Mouse (Mus musculus) spleen, adult 12 weeks (tissue): Measurements from ENCODE around the gene Ccdc92.

Experiments
- DNase-seq: peaks from one replicate; pipeline ENCODE4 v3.0.0; 2022; ENCODE audit warnings: low spot score

The Ccdc92 gene

GRCm38 (mm10) chr5:124862013-124862866 is at the start of gene Ccdc92, which contains the start of gene Zfp664:
Ccdc92 (minus strand) TSS chr5:124862424.
Zfp664 (plus strand) TSS chr5:124862691.
- DNase-seq: peak; percentile 93

GRCm38 (mm10) chr5:124908860-124909259 is 46.6 kb upstream of the Ccdc92 start:
- peak; percentile 40 for DNase-seq

- DNase-seq: no peak
Observed at GRCm38 (mm10) chr5:124906890-124907289, 44.7 kb upstream of the Ccdc92 start.

GRCm38 (mm10) chr5:124903852-124904251 is 41.6 kb upstream of the Ccdc92 start:
- no peak for DNase-seq

GRCm38 (mm10) chr5:124902195-124902594 is 40.0 kb upstream of the Ccdc92 start:
- DNase-seq: no peak

GRCm38 (mm10) chr5:124901675-124902074 is 39.5 kb upstream of the Ccdc92 start:
- DNase-seq: no peak

- DNase-seq: no peak
Observed at GRCm38 (mm10) chr5:124900738-124901490, 38.7 kb upstream of the Ccdc92 start.

GRCm38 (mm10) chr5:124899945-124900631 is 37.9 kb upstream of the Ccdc92 start:
- peak; percentile 61 for DNase-seq

- DNase-seq: no peak
Observed at GRCm38 (mm10) chr5:124896135-124896534, 33.9 kb upstream of the Ccdc92 start.

GRCm38 (mm10) chr5:124891921-124892370 is 29.7 kb upstream of the Ccdc92 start:
- DNase-seq: no peak

- no peak for DNase-seq
Observed at GRCm38 (mm10) chr5:124888661-124889060, 26.4 kb upstream of the Ccdc92 start.

GRCm38 (mm10) chr5:124883877-124884276 is 21.7 kb upstream of the Ccdc92 start:
- DNase-seq: no peak

GRCm38 (mm10) chr5:124879801-124880200 is 17.6 kb upstream of the Ccdc92 start:
- DNase-seq: no peak

GRCm38 (mm10) chr5:124879251-124879650 is 17.0 kb upstream of the Ccdc92 start:
- DNase-seq: no peak

GRCm38 (mm10) chr5:124873890-124874601 is 11.8 kb upstream of the Ccdc92 start:
- DNase-seq: no peak

- no peak for DNase-seq
Observed at GRCm38 (mm10) chr5:124873096-124873495, 10.9 kb upstream of the Ccdc92 start.

- no peak for DNase-seq
Observed at GRCm38 (mm10) chr5:124872033-124872432, 9.8 kb upstream of the Ccdc92 start.

GRCm38 (mm10) chr5:124868981-124869380 is 6.8 kb upstream of the Ccdc92 start:
- DNase-seq: peak; percentile 15

GRCm38 (mm10) chr5:124862871-124863741 is 882 bp upstream of the Ccdc92 start:
- DNase-seq: peak; percentile 7

- DNase-seq: peak; percentile 3
Observed at GRCm38 (mm10) chr5:124861463-124861862, 761 bp downstream of the Ccdc92 start.

GRCm38 (mm10) chr5:124860013-124860412 is 2.2 kb downstream of the Ccdc92 start:
- no peak for DNase-seq
